Mouse (Mus musculus): ENCODE data around the gene Tmem132d. TPM values are rescaled to one million over a fixed set of nuclear protein-coding genes. Genes with fewer than 3 reads are reported as not detected.

Tmem132d gene
- polyA plus RNA-seq, 1 experiment from 2014 or later: 3.2 TPM

- Histone ChIP-seq H3K36me3 (replicated peaks) (no peaks in the 10 kb centered on the region), H3K4me3 (no peak overlapping the region)
- 51% methylated on average over 3 of the region's 3 CpGs for WGBS
Measured at GRCm38 (mm10) chr5:128119171-128119570, 313.7 kb downstream of the Tmem132d start.

DNA sequence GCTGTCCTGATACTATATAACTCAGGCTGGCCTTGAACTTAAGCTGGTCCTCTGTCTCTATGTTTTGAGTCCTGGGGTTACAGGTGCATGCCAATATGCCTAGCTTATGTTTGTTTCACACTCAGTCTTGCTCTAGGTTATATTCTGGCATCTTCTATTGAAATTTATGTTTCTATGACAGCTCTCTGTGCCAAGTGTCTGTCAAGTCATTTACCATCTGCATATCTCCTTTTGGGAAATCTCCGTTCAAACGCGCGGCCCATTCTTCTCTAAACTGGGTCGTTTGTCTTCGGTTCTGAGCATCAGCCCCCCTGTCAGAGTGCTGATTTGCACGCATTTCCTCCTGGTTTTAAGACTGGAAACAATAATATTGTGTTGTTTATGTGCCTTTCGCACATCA lies 319.8 kb downstream of the Tmem132d start:
- ATAC-seq (replicated peaks): no peak
- Histone ChIP-seq H3K9ac (no peak overlapping the region), H3K4me3 (no peak overlapping the region), H3K27me3 (replicated peaks) (no peaks in the 10 kb centered on the region), H3K4me2 (no peak overlapping the region), H3K4me1 (no peaks in the 10 kb centered on the region), H3K27ac (no peak overlapping the region), H3K36me3 (replicated peaks) (no peaks in the 10 kb centered on the region), H3K9me3 (no peaks in the 10 kb centered on the region)
- 93% methylated on average over 8 of the region's 8 CpGs for WGBS

More at GRCm38 (mm10) chr5:128119171-128119570, 313.7 kb downstream of the Tmem132d start:
- Histone ChIP-seq H3K4me1 (no peaks in the 10 kb centered on the region), H3K4me2 (no peak overlapping the region), H3K9ac (no peak overlapping the region), H3K27ac (no peak overlapping the region), H3K9me3 (no peaks in the 10 kb centered on the region), H3K27me3 (replicated peaks) (no peaks in the 10 kb centered on the region)
- ATAC-seq (replicated peaks): no peak

DNA sequence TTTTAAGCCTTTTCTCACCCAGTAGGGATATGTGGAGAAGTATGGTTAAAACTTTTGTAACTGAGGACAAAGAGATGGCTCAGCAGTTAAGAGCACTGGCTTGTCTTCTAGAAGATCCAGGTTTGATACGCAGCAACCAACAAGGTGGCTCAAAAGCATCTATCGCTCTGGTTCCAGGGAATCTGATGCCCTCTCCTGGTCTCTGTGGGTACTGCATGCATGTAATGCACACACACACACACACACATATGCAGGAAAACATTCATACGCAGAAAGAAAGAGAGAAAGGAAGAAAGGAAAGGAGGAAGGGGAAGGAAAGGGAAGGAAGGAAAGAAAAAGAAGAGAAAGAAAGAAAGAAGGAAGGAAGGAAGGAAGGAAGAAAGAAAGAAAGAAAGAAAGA lies 320.4 kb downstream of the Tmem132d start:
- H3K9me3 ChIP-seq: no peaks in the 10 kb centered on the region
- no peaks in the 10 kb centered on the region for H3K4me1 ChIP-seq
- no peak overlapping the region for H3K27ac ChIP-seq
- H3K4me2 ChIP-seq: no peak overlapping the region
- no peak for ATAC-seq (replicated peaks)
- H3K36me3 ChIP-seq (replicated peaks): no peaks in the 10 kb centered on the region
- no peaks in the 10 kb centered on the region for H3K27me3 ChIP-seq (replicated peaks)
- WGBS: 88% methylated on average over 3 of the region's 3 CpGs
- H3K4me3 ChIP-seq: no peak overlapping the region
- no peak overlapping the region for H3K9ac ChIP-seq

GRCm38 (mm10) chr5:128111664-128112063 lies 321.2 kb downstream of the Tmem132d start:
- WGBS: 82% methylated on average over 5 of the region's 5 CpGs
- no peaks in the 10 kb centered on the region for H3K27me3 ChIP-seq (replicated peaks)
- ATAC-seq (replicated peaks): no peak

DNA sequence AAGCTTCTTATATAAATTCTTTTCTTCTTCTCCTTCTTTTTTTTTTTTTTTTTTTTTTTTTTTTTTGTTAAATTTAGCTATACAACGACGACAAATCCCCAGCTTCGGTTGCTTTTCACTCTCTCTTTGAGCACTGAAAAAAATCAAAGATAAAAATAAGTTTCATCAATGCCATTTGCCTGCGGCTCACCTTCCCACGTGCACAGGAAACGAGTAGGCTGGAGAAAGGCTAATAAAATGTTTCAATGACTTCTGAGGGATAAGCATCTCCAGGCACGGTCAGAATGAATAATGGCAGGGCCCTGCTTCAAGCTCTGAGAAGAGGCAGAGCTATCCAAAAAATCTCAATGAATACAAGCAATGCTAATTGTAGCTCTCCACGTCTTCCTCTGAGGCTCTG lies 330.3 kb downstream of the Tmem132d start:
- no peak for ATAC-seq (replicated peaks)
- no peaks in the 10 kb centered on the region for H3K27me3 ChIP-seq (replicated peaks)
- H3K9ac ChIP-seq: no peak overlapping the region
- H3K4me1 ChIP-seq: no peaks in the 10 kb centered on the region
- no peak overlapping the region for H3K4me3 ChIP-seq
- WGBS: 66% methylated on average over 8 of the region's 8 CpGs
- no peak overlapping the region for H3K4me2 ChIP-seq
- no peaks in the 10 kb centered on the region for H3K9me3 ChIP-seq
- H3K27ac ChIP-seq: no peak overlapping the region
- no peaks in the 10 kb centered on the region for H3K36me3 ChIP-seq (replicated peaks)

More at GRCm38 (mm10) chr5:128111664-128112063, 321.2 kb downstream of the Tmem132d start:
- H3K4me1 ChIP-seq: no peaks in the 10 kb centered on the region
- no peak overlapping the region for H3K4me2 ChIP-seq
- H3K9ac ChIP-seq: no peak overlapping the region
- no peaks in the 10 kb centered on the region for H3K36me3 ChIP-seq (replicated peaks)
- no peaks in the 10 kb centered on the region for H3K9me3 ChIP-seq
- no peak overlapping the region for H3K27ac ChIP-seq
- H3K4me3 ChIP-seq: no peak overlapping the region

- Histone ChIP-seq H3K27me3 (replicated peaks) (no peaks in the 10 kb centered on the region), H3K27ac (no peak overlapping the region), H3K36me3 (replicated peaks) (no peaks in the 10 kb centered on the region), H3K9ac (no peak overlapping the region), H3K4me2 (no peak overlapping the region), H3K4me1 (no peaks in the 10 kb centered on the region), H3K9me3 (no peaks in the 10 kb centered on the region), H3K4me3 (no peak overlapping the region)
- WGBS: 88% methylated on average over 5 of the region's 5 CpGs
- ATAC-seq (replicated peaks): no peak
Measured at GRCm38 (mm10) chr5:128100331-128100730, 332.5 kb downstream of the Tmem132d start.

GRCm38 (mm10) chr5:128099439-128099838 lies 333.4 kb downstream of the Tmem132d start:
- ATAC-seq (replicated peaks): no peak
- 86% methylated on average over 2 of the region's 2 CpGs for WGBS
- H3K9ac ChIP-seq: no peak overlapping the region
- H3K4me2 ChIP-seq: no peak overlapping the region
- no peaks in the 10 kb centered on the region for H3K27me3 ChIP-seq (replicated peaks)
- H3K4me3 ChIP-seq: no peak overlapping the region
- H3K9me3 ChIP-seq: no peaks in the 10 kb centered on the region
- no peaks in the 10 kb centered on the region for H3K4me1 ChIP-seq
- H3K27ac ChIP-seq: no peak overlapping the region
- no peaks in the 10 kb centered on the region for H3K36me3 ChIP-seq (replicated peaks)

GRCm38 (mm10) chr5:128090578-128090977 lies 342.3 kb downstream of the Tmem132d start:
- Histone ChIP-seq H3K9me3 (no peaks in the 10 kb centered on the region), H3K27me3 (replicated peaks) (no peaks in the 10 kb centered on the region), H3K4me3 (no peak overlapping the region), H3K4me2 (no peak overlapping the region), H3K9ac (no peak overlapping the region), H3K27ac (no peak overlapping the region), H3K36me3 (replicated peaks) (no peaks in the 10 kb centered on the region), H3K4me1 (no peaks in the 10 kb centered on the region)
- ATAC-seq (replicated peaks): no peak
- WGBS: 89% methylated on average over 5 of the region's 5 CpGs

DNA sequence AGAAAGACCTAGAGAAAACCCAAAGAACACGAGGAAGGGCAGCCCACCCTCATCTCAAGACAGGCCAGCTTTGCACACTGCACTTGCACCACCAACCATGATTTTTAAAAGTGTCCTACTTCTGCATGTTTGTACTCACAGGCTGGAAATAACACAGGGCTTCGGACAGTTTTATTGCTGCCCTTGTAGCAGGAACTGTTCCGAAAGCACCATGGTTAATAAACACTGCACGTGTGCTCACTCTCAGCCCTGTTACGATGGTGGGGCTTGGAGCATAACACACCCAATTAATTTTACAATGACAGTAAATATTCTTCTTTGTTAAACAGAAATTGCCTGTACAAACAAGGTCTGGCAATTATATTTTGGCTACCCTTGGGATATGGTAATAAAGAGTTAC lies 357.4 kb downstream of the Tmem132d start:
- H3K9ac ChIP-seq: no peak overlapping the region
- no peaks in the 10 kb centered on the region for H3K4me1 ChIP-seq
- no peaks in the 10 kb centered on the region for H3K27me3 ChIP-seq (replicated peaks)
- ATAC-seq (replicated peaks): no peak
- no peak overlapping the region for H3K4me3 ChIP-seq
- no peaks in the 10 kb centered on the region for H3K9me3 ChIP-seq
- 69% methylated on average over 5 of the region's 5 CpGs for WGBS
- no peak overlapping the region for H3K4me2 ChIP-seq
- no peaks in the 10 kb centered on the region for H3K36me3 ChIP-seq (replicated peaks)
- H3K27ac ChIP-seq: no peak overlapping the region

- WGBS: 85% methylated on average over 2 of the region's 2 CpGs
- H3K27me3 ChIP-seq (replicated peaks): no peaks in the 10 kb centered on the region
- no peaks in the 10 kb centered on the region for H3K4me1 ChIP-seq
- H3K36me3 ChIP-seq (replicated peaks): no peaks in the 10 kb centered on the region
- H3K4me2 ChIP-seq: no peak overlapping the region
- H3K9ac ChIP-seq: no peak overlapping the region
- no peak overlapping the region for H3K4me3 ChIP-seq
- ATAC-seq (replicated peaks): no peak
- no peaks in the 10 kb centered on the region for H3K9me3 ChIP-seq
- H3K27ac ChIP-seq: no peak overlapping the region
Measured at GRCm38 (mm10) chr5:128072616-128073015, 360.3 kb downstream of the Tmem132d start.

- Histone ChIP-seq H3K4me2 (no peak overlapping the region), H3K9me3 (no peaks in the 10 kb centered on the region), H3K36me3 (replicated peaks) (no peaks in the 10 kb centered on the region), H3K4me1 (no peaks in the 10 kb centered on the region), H3K27me3 (replicated peaks) (no peaks in the 10 kb centered on the region), H3K27ac (no peak overlapping the region), H3K4me3 (no peak overlapping the region), H3K9ac (no peak overlapping the region)
- ATAC-seq (replicated peaks): no peak
- WGBS: 69% methylated on average over 9 of the region's 9 CpGs
Measured at GRCm38 (mm10) chr5:128041781-128042180, 391.1 kb downstream of the Tmem132d start.

DNA sequence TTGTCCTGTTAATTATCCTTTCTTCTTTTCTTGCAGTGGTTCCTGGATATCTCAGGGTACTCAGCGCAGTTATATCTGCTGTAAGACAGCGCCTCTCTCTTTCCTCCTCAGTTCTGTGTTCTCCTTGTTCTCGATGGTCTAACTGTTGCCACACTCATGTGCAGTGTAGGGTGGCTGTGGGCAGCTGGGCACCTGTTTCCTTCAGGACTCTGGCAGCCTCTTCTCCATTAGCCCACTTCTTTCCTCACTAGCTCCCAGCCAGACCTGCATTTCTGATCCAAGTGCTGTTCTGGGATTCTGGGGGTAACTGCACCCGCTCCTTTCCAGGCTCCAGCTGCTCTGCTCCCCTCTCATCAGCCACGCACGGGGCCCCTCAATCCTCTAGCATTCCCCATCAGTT lies 392.8 kb downstream of the Tmem132d start:
- Histone ChIP-seq H3K27me3 (replicated peaks) (no peaks in the 10 kb centered on the region), H3K4me3 (no peak overlapping the region), H3K4me2 (no peak overlapping the region), H3K36me3 (replicated peaks) (no peaks in the 10 kb centered on the region), H3K9me3 (no peaks in the 10 kb centered on the region), H3K9ac (no peak overlapping the region), H3K27ac (no peak overlapping the region), H3K4me1 (no peaks in the 10 kb centered on the region)
- ATAC-seq (replicated peaks): no peak
- WGBS: 90% methylated on average over 6 of the region's 6 CpGs

DNA sequence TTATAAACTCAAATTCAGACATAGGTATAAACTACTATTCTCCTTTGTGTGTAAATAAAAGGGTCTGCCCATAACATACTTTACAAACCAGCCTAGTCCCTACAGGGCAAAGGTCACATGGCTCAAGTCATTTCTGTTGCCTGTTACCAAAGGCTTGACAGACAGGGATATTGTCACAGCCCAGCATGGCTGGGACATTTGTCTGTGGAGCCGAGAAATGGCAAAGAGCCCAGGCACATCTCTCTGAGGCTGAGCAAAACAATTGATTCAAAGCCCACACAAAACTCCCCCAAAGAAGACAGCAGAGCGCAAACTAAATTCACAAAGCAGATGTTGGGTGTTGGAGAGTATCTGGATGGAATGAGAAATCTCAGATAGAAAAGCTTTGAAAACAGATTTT lies 405.8 kb downstream of the Tmem132d start:
- ATAC-seq (replicated peaks): no peak
- no peaks in the 10 kb centered on the region for H3K9me3 ChIP-seq

More for the DNA sequence above, 405.8 kb downstream of the Tmem132d start:
- H3K9ac ChIP-seq: no peak overlapping the region
- H3K27me3 ChIP-seq (replicated peaks): no peaks in the 10 kb centered on the region
- no peak overlapping the region for H3K4me2 ChIP-seq
- WGBS: 14% methylated on average over 2 of the region's 2 CpGs
- H3K27ac ChIP-seq: no peak overlapping the region
- H3K4me3 ChIP-seq: no peak overlapping the region
- H3K36me3 ChIP-seq (replicated peaks): no peaks in the 10 kb centered on the region
- no peaks in the 10 kb centered on the region for H3K4me1 ChIP-seq
